Mouse (Mus musculus): ENCODE measurements at regions not wholly inside any gene's neighbourhood (a gene's known extent, or its start where the extent isn't known, plus 50 kb on each side); places are given as distances from the start of the nearest gene placed in this dataset.

- peak in 1 of 2 experiments; percentile 1 for DNase-seq
Measured at GRCm38 (mm10) chr8:29460119-29460518, 2012.6 kb downstream of the Poteg start.

GRCm38 (mm10) chr8:29492931-29493330 lies 2045.5 kb downstream of the Poteg start:
- DNase-seq: peak in 1 of 2 experiments; percentile 8

GRCm38 (mm10) chr8:29527327-29527726 lies 2079.9 kb downstream of the Poteg start:
- DNase-seq: no peak

GRCm38 (mm10) chr8:29531565-29531964 lies 2084.1 kb downstream of the Poteg start:
- no peak for DNase-seq

GRCm38 (mm10) chr8:29538016-29538415 lies 2090.5 kb downstream of the Poteg start:
- DNase-seq: no peak

GRCm38 (mm10) chr8:29539856-29540255 lies 2092.4 kb downstream of the Poteg start:
- DNase-seq: peak; percentile 4 to 33

- no peak for DNase-seq
Measured at GRCm38 (mm10) chr8:29544142-29544541, 2096.7 kb downstream of the Poteg start.

- peak; percentile 75 to 78 for DNase-seq
Measured at GRCm38 (mm10) chr8:29585671-29586070, 2138.2 kb downstream of the Poteg start.

GRCm38 (mm10) chr8:29594129-29594528 lies 2146.7 kb downstream of the Poteg start:
- peak; percentile 20 to 41 for DNase-seq

- no peak for DNase-seq
Measured at GRCm38 (mm10) chr8:29614098-29614497, 2166.6 kb downstream of the Poteg start.

- peak in 1 of 2 experiments; percentile 4 for DNase-seq
Measured at GRCm38 (mm10) chr8:29661616-29662015, 2214.1 kb downstream of the Poteg start.

GRCm38 (mm10) chr8:29675870-29676269 lies 2228.4 kb downstream of the Poteg start:
- DNase-seq: no peak

- DNase-seq: no peak
Measured at GRCm38 (mm10) chr8:29683340-29683739, 2235.9 kb downstream of the Poteg start.

GRCm38 (mm10) chr8:29686594-29686993 lies 2239.1 kb downstream of the Poteg start:
- no peak for DNase-seq

- no peak for DNase-seq
Measured at GRCm38 (mm10) chr8:29695698-29696097, 2248.2 kb downstream of the Poteg start.

All from cerebellum, postnatal 14 days (tissue).